Mouse (Mus musculus): ENCODE data around the gene Csrp2.

Gene Csrp2

DNA sequence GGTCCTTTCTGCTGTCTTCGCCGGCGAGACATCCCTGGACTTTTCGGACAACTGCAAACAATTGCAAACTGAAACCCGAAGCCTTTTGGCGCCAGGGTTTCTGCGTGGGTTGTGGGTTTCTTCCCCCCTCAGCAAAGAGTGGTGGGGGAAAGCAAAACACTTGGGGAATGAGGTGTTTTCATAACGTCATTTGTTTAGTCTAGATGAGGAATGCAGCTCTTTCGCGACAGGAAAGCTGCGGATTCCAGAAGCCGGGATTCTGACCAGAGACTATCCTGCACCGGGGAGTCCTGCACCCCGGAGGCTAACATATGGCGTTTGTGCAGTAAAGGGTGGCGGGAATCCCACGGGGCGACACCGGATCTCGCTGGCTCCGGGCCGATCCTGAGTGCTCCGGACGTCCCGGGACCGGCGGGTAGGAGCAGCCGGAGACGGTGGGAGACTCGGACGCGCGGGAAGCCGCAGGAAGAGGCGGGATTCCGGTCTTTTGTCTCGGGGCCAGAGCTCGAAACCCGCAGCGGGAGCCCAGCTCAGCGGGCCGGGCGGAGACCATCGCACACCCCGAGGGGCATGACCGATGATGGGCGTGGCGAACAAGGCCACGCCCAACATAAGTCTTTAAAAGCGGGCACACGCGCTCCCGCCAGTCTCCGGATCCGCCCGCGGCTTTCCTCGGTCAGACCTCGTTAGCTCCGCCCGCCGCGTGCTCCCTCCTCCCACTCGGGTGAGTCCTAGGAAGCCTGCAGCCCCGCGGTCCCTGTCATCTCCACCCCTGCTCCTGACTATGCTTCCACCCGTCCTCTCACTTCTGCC, at the start of gene Csrp2:
Csrp2 (plus strand) TSS at position 259 of the 813 bp plus-strand sequence.
- DNase-seq (ENCODE audit: low spot score), result no peak

GRCm38 (mm10) chr10:110874853-110875252, 44.7 kb upstream of the Csrp2 start:
- DNase-seq (ENCODE audit: low spot score), result no peak

GRCm38 (mm10) chr10:110876956-110877355, 42.6 kb upstream of the Csrp2 start:
- DNase-seq (ENCODE audit: low spot score), result no peak

- DNase-seq (ENCODE audit: low spot score), result no peak
Observed at GRCm38 (mm10) chr10:110877851-110878250, 41.7 kb upstream of the Csrp2 start.

DNA sequence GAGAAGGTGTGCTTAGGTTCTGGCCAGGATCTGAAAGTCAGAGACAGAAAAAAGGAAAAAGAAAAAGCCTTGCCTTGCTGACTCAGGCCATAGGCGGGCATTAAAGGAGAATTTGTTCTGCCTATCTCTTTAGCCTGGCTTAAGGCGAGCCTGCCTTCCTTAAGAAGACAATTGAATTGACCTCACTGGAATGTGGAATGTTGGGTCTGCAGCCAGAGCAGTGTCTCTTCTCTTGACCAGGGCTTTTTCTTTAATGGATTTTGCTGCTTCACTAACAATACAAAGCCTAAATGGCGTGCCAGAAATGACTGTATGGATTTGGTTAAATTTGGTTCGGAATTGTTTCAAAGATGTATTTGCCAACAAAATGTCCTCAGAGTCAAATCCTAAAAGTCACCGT, 40.9 kb upstream of the Csrp2 start:
- no peak for DNase-seq (ENCODE audit: low spot score)

- no peak for DNase-seq (ENCODE audit: low spot score)
Observed at GRCm38 (mm10) chr10:110879426-110880066, 40.0 kb upstream of the Csrp2 start.

DNA sequence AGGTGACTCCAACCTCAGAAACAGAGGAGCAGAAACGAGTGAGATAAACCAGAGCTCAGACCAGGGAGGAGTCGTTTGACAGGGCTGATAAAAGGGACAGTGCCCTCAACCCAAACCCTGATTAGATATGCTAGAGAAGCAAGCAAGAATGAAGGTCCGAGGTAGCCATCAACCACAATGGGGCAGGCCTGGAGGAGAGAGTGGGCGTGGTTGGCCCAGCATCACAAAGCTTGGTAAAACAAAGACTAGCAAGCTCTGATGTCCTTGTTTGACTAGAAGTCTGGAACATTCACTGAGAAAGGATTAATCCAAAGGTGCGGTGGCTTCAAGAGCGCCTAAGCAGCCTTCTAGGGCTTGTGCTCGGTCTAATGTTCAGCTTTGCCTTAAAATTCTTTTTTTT, 38.2 kb upstream of the Csrp2 start:
- no peak for DNase-seq (ENCODE audit: low spot score)

DNA sequence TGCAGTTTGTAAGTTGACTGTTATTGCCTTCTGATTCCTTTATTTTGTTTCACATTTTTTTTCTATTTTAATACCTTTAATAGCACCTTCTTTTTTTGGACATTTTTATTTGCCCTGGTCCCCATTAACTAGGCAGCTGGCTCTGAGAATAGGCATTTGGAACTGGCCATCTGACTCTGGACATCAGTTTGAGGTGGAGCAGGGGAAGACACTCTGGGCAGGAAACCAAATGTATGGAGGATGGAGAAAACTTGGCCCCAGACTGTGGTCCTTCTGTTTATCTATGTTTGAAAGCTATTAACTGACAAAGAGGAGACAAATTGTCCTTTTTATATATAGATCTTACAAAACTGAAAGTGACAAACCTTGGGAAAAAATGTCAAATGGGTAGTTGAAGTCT, 36.9 kb upstream of the Csrp2 start:
- DNase-seq (ENCODE audit: low spot score), result no peak

- no peak for DNase-seq (ENCODE audit: low spot score)
Observed at GRCm38 (mm10) chr10:110890656-110891272, 28.8 kb upstream of the Csrp2 start.

DNA sequence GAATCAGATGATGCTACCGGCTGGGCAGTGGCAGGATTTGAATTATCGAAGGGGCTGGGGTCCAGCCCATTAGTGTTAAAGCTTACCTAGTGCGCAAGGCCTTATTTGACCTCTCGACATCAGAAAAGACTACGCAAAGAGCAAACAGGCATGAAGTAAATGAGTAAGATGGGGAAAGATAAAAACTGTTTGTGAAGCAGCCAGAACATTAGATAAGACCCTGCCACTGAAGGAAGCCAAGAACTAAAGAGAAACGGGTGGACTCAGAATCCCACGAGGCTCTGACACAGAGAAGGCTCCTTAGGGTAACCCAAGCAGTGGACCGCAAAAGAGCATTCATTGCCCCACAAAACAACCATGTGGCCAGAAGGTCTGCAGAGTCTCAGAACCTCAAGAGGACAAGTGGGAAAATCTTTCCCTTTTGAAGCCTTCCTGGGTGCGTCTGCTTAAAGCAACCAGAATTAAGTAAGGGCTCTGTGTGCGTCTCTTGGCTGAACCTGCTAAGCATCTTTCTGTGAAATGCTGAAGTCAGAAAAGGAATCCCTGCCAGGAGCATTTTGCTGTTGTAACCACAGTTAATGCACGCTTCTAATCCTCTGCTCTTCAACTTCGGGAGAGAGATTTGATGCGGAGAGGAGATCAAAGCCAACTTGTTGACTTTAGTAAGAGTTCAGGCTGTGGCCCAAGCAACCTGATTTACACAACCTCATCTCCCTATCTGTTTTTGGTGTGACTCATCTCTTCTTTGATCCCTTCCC, 19.7 kb upstream of the Csrp2 start:
- no peak for DNase-seq (ENCODE audit: low spot score)

DNA sequence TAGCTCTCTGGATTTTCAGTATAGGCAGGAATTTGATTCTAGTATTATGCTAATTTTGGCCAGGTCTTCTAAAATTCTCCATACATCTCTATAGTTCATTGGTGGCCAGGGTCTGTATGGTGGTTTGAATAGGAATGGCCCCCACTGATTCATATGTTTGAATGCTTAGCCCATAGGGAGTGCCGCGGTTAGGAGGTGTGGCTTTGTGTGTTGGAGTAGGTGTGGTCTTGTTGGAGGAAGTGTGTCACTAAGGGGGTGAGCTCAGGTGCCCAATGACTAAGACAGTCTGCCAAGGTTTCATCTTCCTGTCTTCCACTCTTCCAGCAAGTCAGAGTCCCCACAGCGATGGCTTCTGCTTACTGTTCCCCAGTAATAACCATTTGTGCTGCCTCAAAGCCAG, 15.7 kb upstream of the Csrp2 start:
- DNase-seq (ENCODE audit: low spot score), result no peak

DNA sequence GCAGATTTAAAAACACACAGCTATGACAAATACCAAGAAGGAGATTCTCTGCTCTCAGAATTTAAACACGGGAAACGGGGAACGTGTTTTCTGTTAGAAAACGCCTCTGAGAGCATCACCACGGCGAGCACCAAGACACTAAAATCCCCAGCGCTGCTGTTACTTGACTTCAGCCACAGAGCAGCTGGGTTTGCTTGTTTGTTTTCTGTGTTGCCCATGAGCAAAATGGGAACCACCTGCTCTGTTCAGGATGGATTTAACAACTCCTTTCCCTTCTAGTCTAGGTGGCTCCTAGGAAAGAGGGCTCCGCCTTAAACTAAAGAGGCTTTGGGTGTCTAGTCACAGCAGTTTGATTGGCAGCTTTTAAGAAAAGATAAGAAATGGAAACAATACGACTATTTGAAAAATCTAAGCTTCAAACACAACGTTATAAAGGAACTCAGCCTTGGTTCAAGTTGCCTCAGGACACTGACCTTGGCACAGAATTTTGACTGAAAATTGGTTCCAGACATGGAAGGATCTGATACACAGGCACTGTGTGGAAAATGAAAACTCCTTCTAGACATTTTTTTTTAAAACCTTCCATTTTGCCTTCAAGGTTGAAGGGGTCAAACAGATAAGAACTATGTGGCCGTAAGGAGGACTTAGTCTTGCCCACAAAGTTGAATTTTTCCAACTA, 2.8 kb upstream of the Csrp2 start:
- no peak for DNase-seq (ENCODE audit: low spot score)

DNA sequence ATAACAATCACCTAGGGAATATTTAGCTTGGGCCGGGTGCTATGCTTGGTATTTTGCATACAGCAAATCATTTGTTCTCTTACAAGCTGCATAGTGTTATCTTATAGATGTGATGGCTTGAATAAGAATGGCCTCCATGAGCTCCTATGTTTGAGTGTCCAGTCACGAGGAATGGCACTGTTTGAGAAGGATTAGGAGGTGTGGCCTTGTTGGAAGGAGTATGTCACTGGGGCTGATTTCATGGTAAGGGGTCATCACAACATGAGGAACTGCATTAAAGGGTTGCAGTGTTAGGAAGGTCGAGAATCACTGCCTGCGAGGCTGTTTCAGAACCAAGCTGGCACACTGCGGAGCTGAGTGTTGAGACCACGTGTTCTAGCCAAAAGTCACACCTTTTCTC, 2.1 kb upstream of the Csrp2 start:
- DNase-seq (ENCODE audit: low spot score), result no peak

DNA sequence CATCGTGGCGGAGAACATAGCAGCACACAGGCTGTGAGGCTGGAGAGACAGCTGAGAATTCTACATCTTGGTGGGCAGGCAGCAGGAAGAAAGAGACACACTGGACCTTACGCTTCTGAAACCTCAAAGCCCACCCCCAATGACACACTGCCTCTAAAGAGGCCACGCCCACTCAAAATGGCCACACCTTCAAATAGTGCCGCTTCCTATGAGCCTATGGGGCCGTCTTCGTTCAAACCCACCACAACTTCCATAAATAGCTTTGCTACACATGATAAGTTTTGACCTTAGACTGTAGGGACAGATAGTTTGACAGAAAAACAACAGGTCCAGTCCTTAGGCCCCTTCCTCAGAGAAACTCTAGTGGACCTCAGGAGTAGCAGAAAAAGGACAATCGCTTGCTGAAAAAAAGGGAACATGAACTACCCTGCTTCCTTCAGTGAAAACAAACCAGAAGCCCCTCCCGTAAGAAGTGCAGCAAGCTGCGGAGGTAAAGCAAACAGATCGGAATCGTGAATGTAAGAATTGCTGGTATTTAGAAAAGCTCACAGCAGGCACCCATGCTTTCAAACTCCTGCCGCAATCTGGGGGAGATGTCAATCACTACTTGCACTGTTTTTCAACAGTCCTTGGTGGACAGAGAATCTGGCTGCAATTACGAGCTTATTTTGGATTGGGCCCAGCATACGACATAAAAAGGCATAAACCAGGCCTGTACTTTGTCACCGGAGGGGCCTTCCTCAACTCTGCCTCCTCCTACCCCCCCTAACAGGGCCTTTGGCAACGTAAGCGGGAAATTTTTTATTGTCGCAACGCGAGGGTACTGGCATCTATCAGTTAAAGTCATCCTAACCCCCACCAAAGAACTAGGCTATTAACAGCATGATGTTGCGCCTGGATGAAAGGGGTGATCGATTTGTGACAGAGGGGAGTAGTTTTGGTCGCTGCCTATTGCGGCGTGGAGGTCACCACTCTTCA, 886 bp upstream of the Csrp2 start:
- no peak for DNase-seq (ENCODE audit: low spot score)

- DNase-seq (ENCODE audit: low spot score), result no peak
Observed at GRCm38 (mm10) chr10:110920368-110920950, 870 bp downstream of the Csrp2 start.

DNA sequence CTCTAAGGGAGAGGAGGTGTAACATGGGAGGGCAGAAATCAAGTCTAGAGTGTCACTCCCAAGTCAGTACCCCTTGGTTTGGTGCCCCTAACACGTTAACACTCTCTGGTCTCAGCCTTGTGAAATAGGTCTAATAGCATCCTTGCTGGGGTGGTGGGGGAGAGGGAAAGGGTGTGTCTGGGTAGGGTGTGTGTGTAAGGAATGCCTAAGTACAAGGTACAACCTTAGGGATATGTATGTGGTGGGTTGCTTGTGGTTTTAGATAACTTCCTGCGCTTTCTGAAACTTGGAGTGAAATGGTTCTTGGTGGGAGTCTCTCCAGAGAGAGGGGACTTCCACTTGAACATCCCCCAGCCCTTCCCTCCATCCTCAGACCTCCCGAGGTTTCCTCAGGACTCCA, 2.3 kb downstream of the Csrp2 start:
- DNase-seq (ENCODE audit: low spot score), result no peak

DNA sequence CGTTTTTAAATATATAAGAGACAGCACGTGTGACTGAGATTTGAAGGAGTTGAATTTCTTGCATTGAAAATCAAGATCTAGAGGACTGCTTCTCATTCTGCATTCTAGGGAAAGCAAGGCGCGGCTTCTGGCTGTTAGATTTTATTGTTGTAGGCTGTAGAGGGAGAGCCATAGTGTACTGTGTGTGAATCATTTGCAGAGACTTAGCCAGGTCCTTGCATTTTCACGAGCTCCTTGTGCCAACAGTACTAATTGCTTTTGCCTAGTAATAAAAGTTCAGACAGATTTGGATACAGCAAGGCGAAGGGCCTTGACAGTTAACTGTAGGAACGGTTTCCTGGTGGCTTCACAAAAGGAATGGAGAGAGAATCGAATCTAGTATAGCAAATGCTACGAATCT, 3.0 kb downstream of the Csrp2 start:
- DNase-seq (ENCODE audit: low spot score), result no peak

DNA sequence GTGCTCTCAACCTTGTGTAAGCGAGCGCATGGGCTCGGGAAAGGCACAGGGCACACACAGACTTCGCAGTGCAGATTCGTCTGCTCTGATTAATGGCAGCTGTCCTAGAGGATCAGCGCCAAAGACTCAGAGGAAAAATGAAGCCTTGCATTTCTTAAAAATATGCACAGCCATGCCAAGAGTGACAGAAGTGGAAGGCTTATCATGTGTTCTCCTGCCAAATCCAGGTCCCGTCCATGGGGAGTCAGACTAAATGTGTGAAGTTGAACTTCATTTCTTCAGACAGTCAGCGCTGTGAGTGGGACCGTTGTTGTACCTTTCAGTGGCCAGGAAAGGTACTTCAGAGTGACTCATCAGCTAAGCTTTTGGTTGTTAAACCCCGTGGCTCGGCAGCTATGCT, 7.9 kb downstream of the Csrp2 start:
- DNase-seq (ENCODE audit: low spot score), result no peak

GRCm38 (mm10) chr10:110929756-110930155, 10.2 kb downstream of the Csrp2 start:
- DNase-seq (ENCODE audit: low spot score), result no peak

DNA sequence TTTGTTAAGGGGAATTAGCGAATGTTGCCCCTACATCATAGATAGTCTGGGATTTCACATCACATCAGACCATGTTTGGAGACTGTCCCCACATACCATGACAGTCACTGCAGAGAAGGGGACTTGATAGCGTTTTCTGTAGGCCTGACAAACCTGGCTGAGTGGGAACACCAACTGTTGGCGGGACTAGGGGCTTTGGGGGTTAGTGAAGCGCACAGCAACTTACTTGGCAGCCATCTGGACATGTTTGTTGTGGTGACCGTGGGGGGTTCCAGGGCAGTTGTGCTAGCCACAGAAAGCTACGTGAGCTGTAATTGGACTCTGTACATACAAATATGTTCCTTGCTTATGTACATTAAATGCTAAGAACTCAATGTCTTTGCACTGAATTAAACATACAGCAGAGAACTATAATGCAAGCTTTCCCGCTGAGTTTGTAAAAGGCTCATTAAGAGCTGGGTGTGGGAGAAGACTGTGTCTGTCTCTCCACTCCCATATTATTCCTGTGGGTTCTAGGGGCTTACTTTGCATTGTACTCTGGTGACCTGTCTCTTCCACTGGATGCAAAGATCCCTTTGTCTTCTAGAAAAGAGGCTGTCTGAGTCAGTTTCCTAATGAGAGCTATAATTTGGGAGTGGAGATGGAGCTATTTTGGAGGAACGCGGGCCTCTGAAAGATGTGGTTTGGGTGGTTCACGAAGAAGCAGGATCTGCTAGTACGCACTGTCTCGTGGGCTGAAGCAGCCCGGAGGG, 11.7 kb downstream of the Csrp2 start:
- no peak for DNase-seq (ENCODE audit: low spot score)
